Mouse (Mus musculus) brain, adult 2 months (tissue): ENCODE results near the gene Rara.
"Not testable (repeated sequence)": the region's sequence is repeated elsewhere in the genome, so short reads cannot be mapped to it uniquely, and the experiment has no call there.

Source experiments
- DNase-seq: peaks from one replicate; pipeline ENCODE4 v3.0.0; 2011; ENCODE audit warnings: low read depth, low spot score

Rara gene

DNA sequence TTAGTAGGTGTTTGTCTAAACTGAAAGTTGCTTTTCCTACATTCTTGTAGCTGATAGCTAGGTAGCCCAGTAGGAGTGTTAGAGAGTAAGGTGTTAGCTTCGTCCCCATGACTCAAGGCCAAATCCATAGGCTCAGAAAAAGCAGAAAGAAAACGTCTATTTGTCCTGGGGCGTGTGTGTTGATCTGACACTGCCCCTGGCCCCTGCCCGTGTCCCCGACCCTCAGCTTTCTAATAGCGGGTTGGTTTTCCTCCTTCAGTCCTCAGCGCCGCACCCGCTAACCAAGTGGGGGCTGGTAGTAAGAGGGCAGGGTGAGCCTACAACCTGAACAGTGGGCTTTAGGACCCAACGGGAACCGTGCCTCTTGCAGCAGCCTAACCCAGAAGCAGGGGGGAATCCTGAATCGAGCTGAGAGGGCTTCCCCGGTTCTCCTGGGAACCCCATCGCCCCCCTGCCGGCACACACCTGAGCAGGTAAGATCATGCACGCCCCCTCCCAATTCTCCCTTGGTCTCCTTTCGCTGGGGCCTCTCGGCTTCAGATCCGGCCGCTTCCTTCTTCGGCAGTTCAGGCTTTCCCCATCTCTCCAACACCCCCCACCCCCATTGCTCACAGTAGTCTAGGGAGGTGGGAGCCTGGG lies at the start of gene Rara:
TSS of gene Rara (plus strand) at position 381 of the 639 bp plus-strand sequence.
- DNase-seq = peak; percentile 94

GRCm38 (mm10) chr11:98887703-98888102 lies 39.9 kb upstream of the Rara start:
- no peak for DNase-seq

DNA sequence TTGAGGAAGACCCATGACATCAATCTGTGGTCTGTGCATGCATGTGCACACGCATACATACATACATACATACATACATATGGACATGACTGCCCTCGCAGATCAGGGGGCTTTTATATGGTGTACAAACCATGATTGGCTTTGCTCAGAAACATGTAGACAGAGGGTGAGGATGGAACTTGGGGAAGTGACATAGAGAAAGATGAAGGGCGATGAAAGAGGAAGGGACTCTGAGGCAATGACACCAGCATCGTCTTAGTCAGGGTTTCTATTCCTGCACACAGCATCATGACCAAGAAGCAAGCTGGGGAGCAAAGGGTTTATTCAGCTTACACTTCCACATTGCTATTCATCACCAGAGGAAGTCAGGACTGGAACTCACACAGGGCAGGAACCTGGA lies 38.5 kb upstream of the Rara start:
- no peak for DNase-seq

DNA sequence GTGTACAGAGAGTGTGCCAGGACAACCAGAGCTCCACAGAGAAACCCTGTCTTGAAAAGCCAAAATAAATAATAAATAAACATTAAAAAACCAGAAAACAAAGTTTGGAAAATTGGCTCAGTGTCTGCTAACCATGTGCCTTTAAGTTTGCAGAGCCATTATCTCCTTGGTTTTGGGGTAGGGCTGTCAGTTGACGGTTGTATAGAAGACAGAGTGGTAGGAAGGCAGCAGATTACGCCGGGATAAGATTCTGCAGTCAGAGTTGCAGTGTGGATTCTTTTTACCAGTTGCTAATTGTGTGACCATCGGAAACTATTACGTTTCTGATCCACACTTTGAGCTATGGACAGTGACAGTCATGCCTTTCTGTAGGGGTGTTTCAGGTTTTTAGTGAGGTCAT lies 37.6 kb upstream of the Rara start:
- DNase-seq = no peak

DNA sequence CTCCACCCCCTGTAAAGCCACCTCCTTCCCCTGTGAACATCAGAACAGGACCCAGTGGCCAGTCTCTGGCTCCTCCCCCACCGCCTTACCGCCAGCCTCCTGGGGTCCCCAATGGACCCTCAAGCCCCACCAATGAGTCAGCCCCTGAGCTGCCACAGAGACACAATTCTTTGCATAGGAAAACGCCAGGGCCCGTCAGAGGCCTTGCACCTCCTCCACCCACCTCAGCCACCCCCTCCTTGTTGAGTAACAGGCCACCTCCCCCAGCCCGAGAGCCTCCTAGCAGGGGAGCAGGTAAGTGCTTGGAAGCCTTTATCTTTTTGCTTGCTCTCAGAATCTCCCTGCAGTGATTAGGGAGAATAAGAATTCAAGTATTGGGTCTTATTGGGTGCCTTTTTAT lies 35.2 kb upstream of the Rara start:
- no peak for DNase-seq

GRCm38 (mm10) chr11:98900529-98901125 lies 27.0 kb upstream of the Rara start:
- no peak for DNase-seq

- no peak for DNase-seq
Measured at GRCm38 (mm10) chr11:98902621-98903245, 24.9 kb upstream of the Rara start.

DNA sequence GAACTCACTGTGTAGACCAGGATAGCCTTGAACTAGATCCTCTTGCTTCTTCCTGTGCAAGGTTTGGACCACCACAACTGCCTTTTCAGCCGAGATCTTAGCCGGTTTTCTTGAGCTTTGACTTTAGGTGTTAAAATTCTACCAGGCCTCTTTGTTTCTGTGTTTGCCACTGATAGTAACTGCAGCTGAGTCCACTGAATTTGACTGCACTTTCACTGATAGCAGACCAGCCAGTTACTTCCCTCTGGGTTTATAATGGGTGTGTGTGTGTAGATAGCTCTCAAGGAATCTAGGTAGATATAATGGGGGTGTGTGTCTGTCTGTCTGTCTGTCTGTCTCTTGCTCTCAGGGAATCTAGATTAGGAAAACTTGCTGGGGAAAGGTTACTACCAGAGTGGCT lies 23.0 kb upstream of the Rara start:
- DNase-seq = no peak

- DNase-seq = no peak
Measured at GRCm38 (mm10) chr11:98905033-98905432, 22.6 kb upstream of the Rara start.

DNA sequence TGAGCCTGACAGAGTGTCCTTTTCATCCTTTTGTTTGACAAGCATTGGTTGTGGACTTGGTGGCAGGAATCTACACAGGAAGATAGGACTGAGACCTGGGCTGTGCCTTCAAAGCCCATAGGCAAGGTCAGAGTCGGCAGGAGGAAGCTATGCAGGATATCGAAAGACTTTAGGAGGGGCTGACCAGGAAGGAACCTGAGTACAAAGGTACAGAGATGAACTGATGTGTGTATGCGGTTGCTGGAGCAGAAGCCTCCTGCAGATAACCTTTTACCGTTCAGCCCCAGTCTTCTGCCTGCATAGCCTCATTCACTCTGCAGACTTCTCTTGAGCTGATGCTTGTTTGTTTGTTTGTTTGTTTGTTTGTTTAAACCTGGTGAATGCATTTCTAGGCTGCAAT lies 22.0 kb upstream of the Rara start:
- DNase-seq = no peak

GRCm38 (mm10) chr11:98907063-98907436 lies 20.6 kb upstream of the Rara start:
- no peak for DNase-seq

DNA sequence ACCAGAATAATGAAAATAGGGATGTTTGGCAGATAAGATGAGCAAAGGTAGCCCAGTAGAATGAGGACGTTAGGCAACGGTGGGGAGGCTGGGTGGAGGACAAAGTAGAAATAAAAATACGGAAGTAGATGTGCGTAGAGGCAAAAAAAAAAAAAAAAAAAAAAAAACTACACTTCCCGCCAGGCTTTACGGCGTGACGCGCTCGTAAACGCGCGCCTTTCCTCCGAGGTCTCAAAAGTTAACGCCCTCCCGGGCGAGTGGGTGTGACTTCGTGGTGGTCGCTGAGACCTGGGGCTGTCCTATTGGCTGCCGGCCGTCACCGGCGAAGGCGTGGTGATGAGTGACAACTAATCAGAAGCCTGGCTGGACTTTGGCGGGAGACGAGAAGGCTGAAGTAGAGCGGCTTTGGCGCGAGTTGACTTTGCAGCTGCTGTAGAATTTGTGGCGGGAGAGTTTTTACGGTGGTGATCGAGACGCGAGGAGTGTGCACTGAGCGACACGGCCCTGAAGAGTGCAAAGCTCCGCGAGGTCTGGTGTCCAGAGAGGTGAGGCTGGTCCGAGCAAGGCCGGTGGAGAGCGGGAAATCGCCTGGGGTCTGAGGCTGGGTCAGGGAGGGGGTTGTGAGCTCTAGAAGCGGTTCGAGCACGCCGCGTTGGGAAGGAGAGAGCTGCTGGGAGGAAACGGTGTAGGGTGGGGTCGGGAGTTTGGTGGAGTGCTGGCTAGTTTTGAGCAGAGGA lies 20.0 kb upstream of the Rara start, which contains the start of gene Cdc6:
TSS of gene Cdc6 (plus strand) at position 365 of the 737 bp plus-strand sequence.
- peak; percentile 98 for DNase-seq

DNA sequence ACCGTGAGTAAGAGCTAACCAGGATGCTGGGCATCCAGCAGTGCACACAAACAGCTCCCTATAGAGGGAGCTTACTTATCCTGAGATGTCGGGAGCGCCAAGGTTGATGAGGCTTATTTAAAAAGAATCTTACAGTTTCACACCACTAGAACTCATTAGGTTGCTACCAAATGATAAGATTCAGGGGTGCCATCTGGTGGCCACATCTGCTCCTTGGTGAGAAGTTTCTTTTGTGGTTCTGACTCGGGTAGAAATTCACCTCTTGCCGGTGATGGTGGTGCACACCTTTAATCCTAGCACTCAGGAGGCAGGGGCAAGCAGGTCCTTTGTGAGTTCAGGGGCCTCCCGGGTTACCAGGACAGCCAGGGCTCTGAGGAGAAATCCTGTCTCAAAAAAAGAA lies 18.0 kb upstream of the Rara start:
- DNase-seq = peak; percentile 88

- no peak for DNase-seq
Measured at GRCm38 (mm10) chr11:98910415-98910814, 17.2 kb upstream of the Rara start.

GRCm38 (mm10) chr11:98911498-98911897 lies 16.1 kb upstream of the Rara start:
- DNase-seq = no peak

DNA sequence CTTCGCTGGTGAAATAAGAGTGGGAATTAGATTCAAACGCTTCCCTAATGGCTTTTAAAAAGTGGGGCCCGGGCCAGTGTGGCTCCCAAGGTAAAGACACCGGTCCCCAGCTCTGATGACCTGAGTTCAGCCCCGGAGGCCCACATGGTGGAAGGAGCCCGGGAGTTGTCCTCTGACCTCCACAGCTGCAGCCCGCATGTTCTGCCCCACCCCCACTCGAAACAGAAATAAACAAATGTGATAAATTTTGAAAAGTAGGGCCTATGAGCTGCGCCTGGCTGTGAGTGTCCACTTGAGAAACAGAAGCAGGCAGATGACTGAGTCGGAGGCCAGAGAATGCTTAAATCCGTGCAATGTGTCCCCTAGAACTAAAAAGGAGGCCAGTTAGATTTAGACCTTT lies 13.4 kb upstream of the Rara start:
- no peak for DNase-seq

- DNase-seq = not testable (repeated sequence)
Measured at GRCm38 (mm10) chr11:98916376-98916775, 11.2 kb upstream of the Rara start.

- DNase-seq = no peak
Measured at GRCm38 (mm10) chr11:98917428-98918005, 10.1 kb upstream of the Rara start.

GRCm38 (mm10) chr11:98918231-98918630 lies 9.4 kb upstream of the Rara start:
- DNase-seq = no peak

DNA sequence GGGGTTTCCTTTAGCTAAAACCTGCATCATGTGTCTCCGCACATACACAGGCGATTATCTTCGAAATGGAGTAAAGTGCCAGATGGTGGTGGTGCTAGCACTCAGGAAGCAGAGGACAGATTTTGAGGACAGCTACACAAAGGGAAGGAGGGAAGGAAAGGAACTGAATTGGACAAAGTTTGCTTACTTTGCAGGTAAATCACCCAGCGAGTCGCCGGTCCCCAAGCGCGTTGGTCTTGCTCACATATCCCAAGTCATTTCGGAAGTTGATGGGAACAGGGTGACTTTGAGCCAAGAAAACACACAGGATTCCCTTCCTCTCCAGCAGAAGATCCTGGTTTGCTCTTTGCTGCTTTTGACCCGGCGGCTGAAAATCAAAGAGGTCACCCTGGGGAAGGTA lies 8.6 kb upstream of the Rara start:
- no peak for DNase-seq

DNA sequence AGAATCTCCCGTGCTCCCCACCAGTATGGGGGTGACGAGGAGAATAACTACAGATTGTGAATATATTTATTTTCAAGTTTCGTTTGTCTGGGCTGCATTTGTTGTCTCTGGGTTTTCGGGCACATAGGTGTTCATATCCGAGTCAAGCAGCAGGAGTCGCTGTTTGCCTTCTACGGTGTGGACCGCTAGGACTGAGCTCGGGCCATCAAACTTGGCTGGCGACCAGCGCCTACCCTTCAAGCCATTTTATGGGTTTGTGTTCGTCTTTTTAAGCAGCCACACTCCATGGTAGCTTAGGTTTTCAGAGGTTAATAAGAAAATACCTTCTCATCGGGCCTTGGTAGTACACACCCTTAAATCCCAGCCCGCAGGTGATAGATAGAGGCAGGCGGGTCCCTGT lies 5.8 kb upstream of the Rara start:
- peak; percentile 53 for DNase-seq

GRCm38 (mm10) chr11:98922307-98922706 lies 5.3 kb upstream of the Rara start:
- DNase-seq = peak; percentile 76
